Mouse (Mus musculus): Measurements from ENCODE around the gene Sis. TPM values are rescaled to one million over a fixed set of nuclear protein-coding genes. Genes with fewer than 3 reads are reported as not detected.

Sis gene
- polyA plus RNA-seq (2014; fragmentation: Illumina TruSeq; extraction: RNeasy Lipid Tissue Mini Kit (QIAGEN cat#74804); ENCODE audit: low read depth, low replicate concordance) = 1.5 TPM

DNA sequence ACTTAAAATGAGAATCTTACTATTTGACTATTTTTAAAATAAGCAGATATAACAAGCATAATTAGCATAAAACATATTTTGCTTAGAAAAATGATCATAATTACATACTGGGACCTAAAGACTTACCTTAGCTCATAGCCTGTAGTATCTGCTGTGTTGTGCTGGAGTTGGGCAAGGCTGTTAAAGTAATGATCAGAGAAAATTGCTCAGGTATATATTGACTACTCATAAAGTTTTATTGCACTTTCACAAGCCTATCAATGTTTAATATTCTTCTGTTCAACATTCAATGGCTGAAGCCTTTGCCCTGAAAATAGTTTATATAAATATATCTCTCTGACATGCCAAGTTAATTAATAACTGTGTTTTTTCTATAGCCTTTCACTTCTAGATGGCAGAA, at the start of gene Sis:
TSS of gene Sis (minus strand) at position 189 of the 400 bp plus-strand sequence.

Other genes starting within 250 kb of the Sis start
- gene Slitrk3, start 89.9 kb upstream of the Sis start, polyA plus RNA-seq (2014; fragmentation: Illumina TruSeq; extraction: RNeasy Lipid Tissue Mini Kit (QIAGEN cat#74804); ENCODE audit: low read depth, low replicate concordance) = not detected

All from liver, adult 10 weeks (tissue).